Mouse (Mus musculus) right cerebral cortex, postnatal 4 days (tissue): ENCODE measurements around the gene Morf4l1.
A peak's percentile ranks its signal among the peaks of the same experiment; 100 is the strongest.
"Not testable (repeated sequence)": the region's sequence is repeated elsewhere in the genome, so short reads cannot be mapped to it uniquely, and the experiment has no call there.

ENCODE experiments used
- DNase-seq: peaks from one replicate; pipeline ENCODE4 v3.0.0-alpha.2; 2022

Morf4l1 gene

GRCm38 (mm10) chr9:90113651-90114566 lies 665 bp downstream of the Morf4l1 start:
- DNase-seq: peak; percentile 84

- no peak for DNase-seq
Measured at GRCm38 (mm10) chr9:90113151-90113550, 1.4 kb downstream of the Morf4l1 start.

GRCm38 (mm10) chr9:90109386-90109785 lies 5.2 kb downstream of the Morf4l1 start:
- DNase-seq: no peak

GRCm38 (mm10) chr9:90108272-90108671 lies 6.3 kb downstream of the Morf4l1 start:
- DNase-seq: no peak

- DNase-seq: no peak
Measured at GRCm38 (mm10) chr9:90106915-90107314, 7.7 kb downstream of the Morf4l1 start.

- DNase-seq: no peak
Measured at GRCm38 (mm10) chr9:90105462-90105861, 9.1 kb downstream of the Morf4l1 start.

GRCm38 (mm10) chr9:90100760-90101159 lies 13.8 kb downstream of the Morf4l1 start:
- DNase-seq: no peak

GRCm38 (mm10) chr9:90098934-90099333 lies 15.6 kb downstream of the Morf4l1 start:
- DNase-seq: no peak

- no peak for DNase-seq
Measured at GRCm38 (mm10) chr9:90089339-90090104, 25.1 kb downstream of the Morf4l1 start.

- no peak for DNase-seq
Measured at GRCm38 (mm10) chr9:90087906-90088485, 26.6 kb downstream of the Morf4l1 start.

GRCm38 (mm10) chr9:90084766-90085468 lies 29.7 kb downstream of the Morf4l1 start:
- DNase-seq: no peak

- DNase-seq: no peak
Measured at GRCm38 (mm10) chr9:90084152-90084551, 30.4 kb downstream of the Morf4l1 start.

GRCm38 (mm10) chr9:90082992-90083391 lies 31.6 kb downstream of the Morf4l1 start:
- DNase-seq: no peak

- DNase-seq: not testable (repeated sequence)
Measured at GRCm38 (mm10) chr9:90081961-90082360, 32.6 kb downstream of the Morf4l1 start.

- peak; percentile 55 for DNase-seq
Measured at GRCm38 (mm10) chr9:90076849-90077461, 37.6 kb downstream of the Morf4l1 start.

GRCm38 (mm10) chr9:90076131-90076530 lies 38.4 kb downstream of the Morf4l1 start:
- no peak for DNase-seq

GRCm38 (mm10) chr9:90075336-90075735 lies 39.2 kb downstream of the Morf4l1 start:
- no peak for DNase-seq

- DNase-seq: no peak
Measured at GRCm38 (mm10) chr9:90070174-90070573, 44.4 kb downstream of the Morf4l1 start.

- DNase-seq: no peak
Measured at GRCm38 (mm10) chr9:90069485-90069884, 45.1 kb downstream of the Morf4l1 start.

- no peak for DNase-seq
Measured at GRCm38 (mm10) chr9:90068786-90069185, 45.8 kb downstream of the Morf4l1 start.

GRCm38 (mm10) chr9:90067341-90067740 lies 47.2 kb downstream of the Morf4l1 start:
- no peak for DNase-seq

GRCm38 (mm10) chr9:90060932-90061331 lies 53.6 kb downstream of the Morf4l1 start:
- DNase-seq: not testable (repeated sequence)

GRCm38 (mm10) chr9:90060574-90060875 lies 54.0 kb downstream of the Morf4l1 start:
- DNase-seq: no peak
